Mouse (Mus musculus): Measurements from ENCODE around the gene Rara.

Gene Rara

DNA sequence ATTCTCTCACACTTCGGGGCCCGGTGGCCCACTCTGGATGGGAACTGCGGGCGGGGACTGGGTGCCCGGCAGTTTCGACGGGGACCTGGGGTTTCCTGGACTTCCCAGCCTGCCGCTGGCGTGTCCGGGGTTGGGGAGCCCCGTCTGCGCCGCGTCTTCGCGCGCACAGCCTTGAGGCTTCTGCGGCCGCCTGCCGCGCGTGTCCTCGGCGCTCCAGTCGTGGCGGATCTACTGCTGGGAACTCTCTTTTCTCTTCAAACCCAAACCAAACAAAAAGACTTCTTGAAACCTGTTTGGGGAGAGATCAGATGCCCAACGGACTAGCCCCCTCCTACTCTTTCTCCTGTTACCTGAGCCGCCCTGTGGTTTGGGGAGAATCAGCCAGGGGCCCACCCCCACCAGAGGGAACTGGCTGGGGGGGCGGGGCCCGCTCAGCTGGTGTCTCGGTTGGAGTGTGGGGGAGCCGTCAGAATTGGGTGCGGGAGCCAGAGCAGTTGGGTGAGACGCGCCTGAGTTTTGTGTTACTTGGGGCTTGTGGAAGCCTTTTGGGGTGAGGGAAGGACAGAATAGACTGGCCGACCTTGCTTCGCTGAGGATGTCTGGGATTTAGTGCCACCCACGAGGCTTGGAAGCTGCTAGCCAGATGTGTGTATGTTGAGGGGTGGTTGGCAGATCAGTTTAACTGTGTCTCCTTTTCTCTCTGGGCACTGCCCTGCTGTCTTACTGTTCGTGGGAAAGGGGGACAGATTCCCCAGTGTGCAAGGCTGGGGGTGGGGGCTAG lies 10.5 kb downstream of the Rara start:
- intact Hi-C loops (cut with DNase I), result no loop called here

GRCm38 (mm10) chr11:98938701-98939083 lies 11.1 kb downstream of the Rara start:
- intact Hi-C loops (cut with DNase I), result no loop called here

GRCm38 (mm10) chr11:98939084-98939952 lies 11.7 kb downstream of the Rara start:
- intact Hi-C loops (cut with DNase I), result no loop called here

DNA sequence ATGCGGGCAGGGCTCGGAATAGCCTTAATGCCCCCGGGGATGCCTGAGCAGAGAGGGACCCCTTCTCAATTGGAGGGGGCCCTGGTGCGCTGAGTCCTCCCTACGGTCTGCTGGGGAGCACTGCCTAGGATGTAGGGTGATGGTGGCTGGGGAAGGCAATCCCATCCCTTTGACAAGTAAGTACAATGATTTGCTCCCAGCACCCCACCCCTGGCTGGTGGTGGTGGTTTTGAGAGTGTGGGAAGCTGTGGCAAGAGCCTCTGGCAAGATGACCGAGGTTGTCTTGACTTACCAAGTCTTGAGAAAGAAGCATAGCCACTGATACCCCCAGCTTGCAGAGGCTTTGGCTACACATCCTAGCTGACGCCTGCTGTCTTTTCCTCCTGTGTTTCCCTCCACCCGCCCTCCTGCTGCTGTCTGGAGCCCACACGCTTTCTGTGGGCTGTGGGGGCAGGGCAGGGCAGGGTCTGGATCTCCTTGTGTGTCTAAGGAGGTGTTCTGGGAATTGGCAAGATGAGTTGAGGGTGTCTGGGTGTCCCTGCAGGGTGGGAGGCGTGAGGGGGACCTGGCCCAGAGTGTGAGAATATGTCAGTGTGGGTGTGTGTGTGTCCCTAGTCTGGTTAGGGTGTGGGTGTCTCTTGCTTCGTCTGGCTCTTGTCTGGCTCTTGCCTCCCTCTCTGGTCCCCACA lies 12.5 kb downstream of the Rara start:
- intact Hi-C loops (cut with DNase I), result no loop called here

DNA sequence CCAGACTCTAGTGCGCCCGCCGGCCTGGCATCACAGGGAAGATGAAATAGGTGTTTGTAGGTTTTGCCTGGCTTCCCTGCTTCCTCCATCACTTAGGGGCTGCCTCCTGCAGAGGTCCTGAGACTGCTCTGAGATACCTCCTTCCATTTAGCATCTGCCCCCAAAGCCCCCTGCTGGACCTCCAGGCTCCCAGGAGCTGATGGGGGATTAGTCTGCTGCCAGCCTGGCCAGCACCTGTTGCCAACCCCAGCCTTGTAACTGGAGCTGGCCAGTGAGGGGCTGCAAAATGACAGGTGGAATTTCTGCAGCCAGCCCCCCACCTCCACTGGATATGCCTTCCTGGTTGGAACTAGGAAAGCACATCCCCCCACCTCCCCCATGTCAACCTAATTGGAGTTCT lies 13.2 kb downstream of the Rara start:
- intact Hi-C loops (cut with DNase I), result no loop called here

DNA sequence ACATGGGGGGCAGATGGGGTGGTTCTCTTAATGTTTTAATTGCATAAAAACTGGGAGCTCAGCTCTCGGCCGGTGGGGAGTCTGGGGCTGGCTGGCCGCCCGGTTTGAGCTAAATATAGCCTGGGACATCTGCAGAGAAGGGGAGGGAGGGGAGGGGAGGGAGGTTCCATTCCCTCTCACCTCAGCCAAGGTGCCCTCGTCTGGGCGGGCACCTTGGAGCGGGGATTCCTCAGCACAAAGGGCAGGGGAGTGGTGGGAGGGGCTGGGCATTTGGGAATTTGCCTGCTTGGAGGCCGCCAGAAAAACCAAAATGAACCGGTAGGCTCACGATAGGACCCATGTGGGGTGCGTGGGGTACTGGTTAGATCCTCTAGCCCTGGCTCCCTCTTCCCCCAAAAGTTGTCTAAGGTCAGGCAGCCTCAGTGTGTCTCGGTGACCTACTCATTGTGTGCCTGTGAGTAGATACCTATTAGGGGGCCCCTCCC lies 13.8 kb downstream of the Rara start:
- intact Hi-C loops (cut with DNase I), result no loop called here

DNA sequence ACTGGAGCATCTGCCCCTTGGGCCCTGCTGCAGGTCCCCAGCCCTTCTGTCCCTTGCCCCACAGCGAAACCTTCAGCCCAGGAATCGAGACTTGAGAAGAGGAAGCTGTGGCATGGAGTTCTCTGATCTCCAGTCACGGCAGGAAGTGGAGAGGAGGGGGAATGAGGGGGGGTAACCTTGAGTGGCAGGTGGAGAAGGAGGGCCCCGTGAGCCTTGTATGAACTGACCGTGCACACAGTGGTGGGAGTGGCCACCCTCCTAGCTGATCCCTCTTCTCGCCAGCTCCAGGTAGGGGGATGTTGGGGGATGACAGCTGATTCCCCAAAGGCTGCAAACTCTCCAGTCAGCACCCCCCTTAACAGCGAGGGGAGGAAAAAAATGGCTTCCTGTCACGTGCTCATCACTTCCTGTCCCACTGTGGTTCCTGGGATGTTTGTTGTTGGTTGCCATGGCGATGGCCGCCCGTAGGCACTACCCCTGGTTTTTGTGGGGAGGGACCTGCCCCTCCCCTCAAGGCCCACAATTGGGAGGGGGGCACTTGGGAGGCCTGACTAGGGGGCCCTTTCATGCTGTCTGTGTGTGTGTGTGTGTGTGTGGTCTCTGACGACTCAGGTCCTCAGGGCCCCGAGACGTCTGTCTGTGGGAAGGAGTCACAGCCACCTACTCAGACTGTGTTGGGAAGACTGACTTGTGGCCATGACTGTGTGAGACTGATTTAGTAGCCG lies 14.4 kb downstream of the Rara start:
- intact Hi-C loops (cut with DNase I), result no loop called here

DNA sequence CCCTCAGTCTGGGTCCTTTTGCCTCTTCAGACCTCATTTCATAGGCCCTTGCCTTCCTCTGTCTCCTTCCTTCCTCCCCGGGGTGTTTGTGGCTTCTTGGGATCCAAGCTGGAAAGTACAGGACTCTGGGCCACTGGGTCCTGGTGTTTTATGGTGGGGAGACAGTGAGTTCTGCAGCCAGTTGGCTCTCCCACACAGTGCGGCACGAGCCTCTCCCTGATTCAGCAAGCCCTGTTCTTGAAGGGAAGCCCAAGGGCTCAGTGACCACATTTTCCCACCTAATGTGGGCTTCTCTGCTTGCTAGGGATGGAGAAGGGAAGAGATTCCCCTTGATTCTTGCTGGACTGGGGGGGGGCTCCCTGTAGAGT lies 14.9 kb downstream of the Rara start:
- intact Hi-C loops (cut with DNase I), result no loop called here

DNA sequence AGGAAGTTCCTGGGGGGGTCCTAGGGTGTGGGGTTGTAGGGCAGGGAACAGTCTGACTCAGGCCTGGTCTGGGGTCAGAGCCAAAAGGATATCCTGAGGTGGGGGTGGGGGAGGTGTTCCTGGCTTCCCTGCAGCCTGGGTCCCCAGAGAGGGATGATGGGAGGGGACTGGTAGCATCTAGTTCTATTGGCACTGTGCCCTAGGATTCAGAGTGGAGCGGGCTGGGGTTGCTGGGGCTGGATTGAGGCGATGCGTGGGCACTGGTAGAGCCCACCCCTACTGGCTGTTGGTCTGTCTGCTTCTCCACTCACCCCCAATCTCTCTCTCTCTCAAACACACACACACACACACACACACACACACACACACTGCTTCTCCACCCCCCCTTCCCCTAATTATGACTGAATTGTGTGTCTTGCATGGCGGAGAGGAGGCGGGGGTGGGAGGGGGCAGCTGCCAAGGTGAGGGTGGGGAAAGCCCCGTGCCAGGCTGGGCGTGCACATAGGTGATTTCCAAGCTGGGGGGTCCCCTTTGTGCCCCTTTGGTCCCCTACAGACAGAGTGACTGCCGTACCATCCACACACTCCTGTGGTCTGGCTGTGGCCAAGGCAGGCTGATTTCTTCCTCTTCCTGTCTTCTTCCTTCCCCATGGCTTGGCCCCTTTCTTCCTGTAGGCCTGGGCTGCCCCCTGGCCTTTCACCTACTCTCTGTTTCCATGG lies 15.5 kb downstream of the Rara start:
- intact Hi-C loops (cut with DNase I), result no loop called here

GRCm38 (mm10) chr11:98943741-98944461 lies 16.3 kb downstream of the Rara start:
- intact Hi-C loops (cut with DNase I), result no loop called here

DNA sequence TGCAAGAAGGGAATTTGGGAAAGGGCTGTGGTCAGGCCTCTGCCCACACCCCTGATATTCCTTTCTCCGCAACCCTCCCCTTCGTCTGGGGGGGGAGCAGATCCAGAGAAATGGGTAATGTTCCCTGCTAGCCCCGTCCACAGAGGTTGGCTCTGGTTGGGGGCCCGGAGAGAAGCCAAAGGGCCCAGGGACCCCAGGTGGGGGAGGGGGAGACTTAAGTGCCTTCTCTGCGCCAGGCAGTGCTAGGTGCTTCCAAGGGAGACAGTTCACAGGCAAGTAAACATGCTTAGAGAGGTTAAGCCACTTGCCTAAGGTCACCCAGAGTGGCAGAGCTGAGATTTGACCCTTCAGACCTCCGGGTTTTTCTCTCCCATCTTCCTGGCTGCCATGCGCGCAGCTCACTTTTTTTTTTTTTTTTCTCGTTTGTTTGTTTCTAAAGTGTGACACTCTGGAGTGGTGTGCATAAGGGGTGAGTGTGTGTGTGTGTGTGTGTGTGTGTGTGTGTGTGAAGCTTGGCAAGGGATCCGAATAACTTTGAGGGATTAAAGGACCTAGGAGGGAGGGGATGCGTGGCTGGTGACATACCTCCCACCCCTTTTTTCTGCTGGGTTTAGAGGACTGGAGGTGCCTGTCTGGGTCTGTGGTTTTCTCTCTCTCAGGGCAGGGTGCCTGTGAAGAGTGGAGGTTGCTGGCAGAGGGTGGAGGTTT lies 17.4 kb downstream of the Rara start:
- intact Hi-C loops (cut with DNase I), result no loop called here

- intact Hi-C loops (cut with DNase I), result no loop called here
These were observed 18.0 kb downstream of the Rara start for GRCm38 (mm10) chr11:98945605-98945977.

- intact Hi-C loops (cut with DNase I), result no loop called here
These were observed 20.5 kb downstream of the Rara start for GRCm38 (mm10) chr11:98947969-98948569.

DNA sequence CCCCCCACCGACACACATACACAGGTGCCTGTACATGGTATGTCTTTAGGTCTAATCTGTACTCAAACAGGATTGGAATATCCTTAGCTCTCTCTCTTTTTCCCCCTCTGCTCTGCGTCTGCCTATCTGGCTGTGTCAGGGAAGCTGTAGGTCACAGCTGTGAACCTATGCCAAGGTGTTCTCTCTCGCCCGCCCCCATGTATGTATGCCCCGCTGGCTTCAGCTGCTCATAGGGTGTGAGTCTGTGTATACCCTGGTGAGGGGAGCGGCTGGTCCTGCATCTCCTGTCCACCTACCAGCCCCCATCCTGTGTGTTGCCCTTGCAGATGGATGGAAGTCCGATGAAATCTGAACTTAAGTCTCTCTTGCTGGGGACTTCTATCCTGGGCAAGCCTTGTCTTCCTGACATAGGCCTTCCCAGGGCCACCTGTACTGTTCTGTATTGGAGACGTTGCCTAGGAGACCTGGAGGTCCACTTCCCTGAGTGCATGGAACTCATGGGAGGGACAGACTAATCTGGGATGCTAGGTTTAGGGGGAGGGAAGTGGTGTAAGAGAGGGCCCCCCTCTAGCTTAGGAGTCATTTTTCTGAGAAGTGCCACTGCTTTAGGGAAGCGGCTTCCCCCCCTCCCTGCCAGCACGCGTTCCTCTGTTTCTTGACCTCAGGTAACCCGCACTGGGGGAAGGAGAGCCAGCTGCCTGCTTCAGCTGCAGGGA lies 21.8 kb downstream of the Rara start:
- intact Hi-C loops (cut with DNase I), result no loop called here

GRCm38 (mm10) chr11:98949958-98950460 lies 22.4 kb downstream of the Rara start:
- intact Hi-C loops (cut with DNase I), result no loop called here

DNA sequence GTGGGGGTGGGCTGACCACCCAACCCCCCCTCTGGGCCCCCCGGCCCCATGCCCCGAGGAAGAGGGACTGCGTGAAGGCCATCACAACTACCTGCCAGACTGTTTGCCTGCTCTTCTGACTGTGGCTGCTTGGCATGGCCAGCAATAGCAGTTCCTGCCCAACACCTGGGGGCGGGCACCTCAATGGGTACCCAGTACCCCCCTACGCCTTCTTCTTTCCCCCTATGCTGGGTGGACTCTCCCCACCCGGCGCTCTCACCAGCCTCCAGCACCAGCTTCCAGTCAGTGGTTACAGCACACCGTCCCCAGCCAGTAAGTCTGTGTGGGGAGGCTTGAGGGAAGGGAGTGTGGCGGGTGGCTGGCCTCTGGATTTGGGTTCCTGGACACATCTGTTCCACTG lies 22.9 kb downstream of the Rara start:
- intact Hi-C loops (cut with DNase I), result no loop called here

DNA sequence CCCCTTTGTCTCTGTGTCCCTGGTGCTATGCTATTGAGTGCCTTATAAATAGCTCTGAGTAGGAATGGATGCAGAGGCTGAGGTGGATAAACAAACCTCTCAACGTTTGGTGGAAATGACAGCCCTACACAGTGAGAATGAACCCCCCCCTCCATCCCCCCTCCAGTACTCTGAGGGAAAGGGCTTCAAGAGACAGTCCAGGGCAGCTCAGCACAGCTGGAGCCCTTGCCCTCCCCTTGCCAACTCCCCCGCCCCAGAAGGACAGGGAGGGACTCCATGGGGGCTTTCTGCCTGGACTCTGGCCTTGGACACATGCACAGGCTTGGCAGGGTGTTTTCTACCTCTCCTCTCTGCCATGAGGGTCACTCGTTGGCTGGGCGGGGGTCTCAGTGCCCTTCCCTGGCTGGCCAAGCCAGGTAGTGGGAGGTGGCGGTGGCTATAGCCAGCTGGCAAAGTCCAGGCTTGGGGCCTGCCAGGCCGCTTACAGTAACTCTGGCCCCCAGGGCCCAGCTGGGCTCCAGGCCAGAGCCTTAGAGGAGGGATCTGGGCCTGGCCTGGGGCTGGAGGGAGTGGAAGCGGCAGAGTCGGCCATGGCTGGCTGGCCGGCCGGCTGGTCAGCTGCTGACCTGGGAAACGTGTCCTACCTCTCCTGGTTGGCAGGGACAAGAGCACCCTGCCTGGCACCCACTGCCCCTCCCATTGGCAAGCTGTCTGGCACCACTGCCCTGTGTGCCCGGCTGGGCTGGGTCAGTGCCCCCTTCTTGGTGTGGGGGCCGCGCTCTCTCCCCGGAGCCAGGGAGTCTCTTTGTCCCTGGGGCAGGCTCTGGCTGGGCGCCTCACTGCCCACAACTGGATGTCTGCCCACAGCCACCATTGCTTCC lies 23.6 kb downstream of the Rara start:
- intact Hi-C loops (cut with DNase I), result no loop called here

All from adrenal gland (tissue).